Mouse (Mus musculus) adrenal gland, adult 8-10 months (tissue): Measurements from ENCODE around the gene Cwf19l2. TPM values are rescaled to one million over a fixed set of nuclear protein-coding genes. Genes with fewer than 3 reads are reported as not detected.
A peak's percentile ranks its signal among the peaks of the same experiment; 100 is the strongest.
"Not testable (repeated sequence)": the region's sequence is repeated elsewhere in the genome, so short reads cannot be mapped to it uniquely, and the experiment has no call there.

ENCODE experiments used
- DNase-seq: peaks from one replicate; pipeline ENCODE4 v3.0.0; 2022
- total RNA-seq, 4 experiments: library from RNA; stranded (reverse); gene quantifications; 2 replicates each; pipeline ENCODE4 v1.2.4; 2022

The Cwf19l2 gene
- 10 to 100 TPM; 27.7 to 51.5 (median 37.5) TPM for total RNA-seq

DNA sequence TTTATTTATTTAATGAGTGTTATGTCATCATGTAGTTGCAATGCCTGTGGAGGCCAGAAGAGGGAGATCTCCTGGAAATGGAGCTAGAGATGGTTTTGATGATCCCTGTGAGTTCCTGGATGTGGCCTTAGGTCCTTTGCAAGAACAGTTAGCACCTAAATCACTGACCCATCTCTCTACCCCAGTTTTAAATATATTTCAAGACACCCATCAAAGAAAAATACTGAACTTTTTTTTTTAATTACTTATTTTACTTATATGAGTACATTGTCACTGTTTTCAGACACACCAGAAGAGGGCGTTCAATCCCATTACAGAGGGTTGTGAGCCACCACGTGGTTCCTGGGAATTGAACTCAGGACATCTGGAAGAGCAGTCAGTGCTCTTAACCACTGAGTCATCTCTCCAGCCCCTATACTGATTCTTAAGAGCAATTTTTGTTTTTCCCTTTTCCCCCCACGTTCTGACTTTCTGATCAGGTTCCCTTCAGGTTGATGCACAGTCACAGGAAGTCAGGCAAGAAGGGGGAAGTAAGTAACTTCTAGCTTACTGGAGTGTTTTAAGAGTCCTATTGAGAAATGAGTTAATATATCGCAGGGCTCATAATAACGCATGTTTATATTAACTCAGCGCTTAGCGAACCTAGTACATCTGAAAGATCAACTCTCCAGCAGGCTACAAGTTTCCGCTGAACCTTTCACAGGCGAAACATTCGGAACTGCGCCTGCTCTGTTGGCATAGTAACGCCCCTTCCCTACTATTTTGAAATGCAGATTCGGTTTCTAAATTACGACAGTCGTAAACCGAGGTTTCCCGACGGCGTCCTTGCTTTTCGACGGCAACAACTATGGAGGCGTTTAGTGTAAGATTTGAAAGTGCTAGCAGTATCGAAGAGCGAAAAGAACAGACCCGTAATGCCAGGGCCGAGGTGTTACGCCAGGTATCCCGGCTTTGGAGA, at the start of gene Cwf19l2:
Cwf19l2 (plus strand) TSS at position 342 of the 958 bp plus-strand sequence.
- peak; percentile 80 for DNase-seq

DNA sequence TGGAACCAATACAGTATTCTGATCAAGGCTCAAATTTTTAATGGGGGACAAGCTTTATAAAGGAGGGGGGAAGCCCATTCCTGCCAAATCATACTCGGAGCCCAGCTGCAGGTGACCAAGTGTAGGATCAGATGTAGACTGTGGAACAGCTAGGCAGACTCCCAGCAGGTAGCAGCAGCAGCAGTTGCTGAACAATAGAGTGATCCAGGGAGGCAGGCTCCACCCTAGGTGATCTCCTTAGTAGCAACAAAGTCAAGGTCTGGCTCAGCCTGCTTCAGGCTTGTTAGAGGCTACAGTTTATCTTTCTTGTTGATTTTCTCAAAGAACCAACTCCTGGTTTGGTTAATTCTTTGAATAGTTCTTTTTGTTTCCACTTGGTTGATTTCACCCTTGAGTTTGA, 27.1 kb upstream of the Cwf19l2 start:
- DNase-seq, result not testable (repeated sequence)

DNA sequence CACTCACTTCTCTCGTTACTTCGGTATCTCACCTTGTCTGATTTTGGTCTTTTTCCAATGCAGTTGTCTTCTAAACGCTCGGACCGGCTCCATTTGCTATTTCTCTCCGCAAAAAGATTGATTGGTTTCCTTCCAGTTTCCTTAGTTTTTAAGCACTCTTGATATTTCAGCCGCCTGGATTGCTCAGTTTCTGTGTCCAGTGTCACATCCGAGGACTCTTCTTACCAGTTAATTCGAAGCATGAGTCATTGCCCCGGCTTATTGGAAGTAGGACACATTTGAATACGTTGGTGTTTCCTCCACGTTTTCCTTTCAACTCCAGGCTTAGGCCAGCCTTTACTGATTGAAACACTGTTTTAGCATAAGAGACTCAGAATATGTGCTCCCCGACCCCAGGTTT, 980 bp downstream of the Cwf19l2 start:
- DNase-seq, result peak; percentile 24

DNA sequence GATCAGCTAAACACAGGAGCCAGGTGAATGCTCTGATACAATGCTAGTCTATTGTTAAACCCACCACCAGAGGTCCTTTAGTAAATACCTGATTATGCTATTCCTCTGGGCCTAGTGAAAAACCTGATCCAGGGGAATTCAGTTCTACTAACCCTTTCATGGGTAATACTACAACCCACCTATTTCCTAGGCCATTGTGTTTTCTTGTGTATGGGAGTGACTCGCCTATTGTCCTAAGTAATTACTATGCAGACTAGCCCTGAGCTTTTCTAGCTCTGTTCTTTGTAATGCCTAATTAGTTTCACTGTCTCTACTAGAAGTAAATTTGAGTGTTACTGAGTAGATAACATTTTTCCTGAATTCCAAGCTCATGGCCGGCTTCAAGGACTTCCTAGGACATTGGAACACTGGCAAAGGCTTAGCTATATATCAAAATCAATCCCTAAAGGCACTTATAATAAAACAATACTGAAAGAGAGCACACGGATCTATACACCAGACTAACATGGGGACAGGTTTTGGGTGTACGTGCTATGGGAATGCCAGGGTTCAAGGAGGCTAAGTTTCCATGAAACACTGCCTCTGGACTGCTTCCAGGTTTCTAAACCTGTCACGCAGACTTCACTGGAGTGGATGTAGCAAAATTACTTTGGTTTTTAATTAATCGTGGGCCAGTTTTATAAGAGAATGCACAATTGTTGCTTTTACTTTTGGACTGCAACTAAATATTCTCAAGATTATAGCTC, 36.3 kb downstream of the Cwf19l2 start:
- DNase-seq, result not testable (repeated sequence)

DNA sequence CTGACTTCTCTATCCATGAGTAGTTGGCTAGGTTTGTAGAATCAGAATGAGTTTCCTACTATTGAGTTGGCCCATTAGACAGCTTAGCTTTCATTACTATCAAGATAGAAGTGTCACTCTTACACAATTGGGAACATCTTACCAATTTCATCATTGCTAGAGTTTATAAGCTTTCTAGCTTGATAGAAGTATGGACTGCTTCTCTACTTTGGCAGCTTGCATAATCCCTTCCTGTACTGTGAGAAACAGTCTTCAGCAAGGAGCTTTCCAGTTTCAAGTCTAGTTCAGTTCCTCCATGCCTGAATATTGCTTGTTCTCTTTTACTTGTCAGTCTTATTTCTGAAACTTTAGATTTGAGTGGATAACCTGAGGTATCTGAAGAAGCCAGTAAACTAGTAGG, 68.5 kb downstream of the Cwf19l2 start:
- no peak for DNase-seq

DNA sequence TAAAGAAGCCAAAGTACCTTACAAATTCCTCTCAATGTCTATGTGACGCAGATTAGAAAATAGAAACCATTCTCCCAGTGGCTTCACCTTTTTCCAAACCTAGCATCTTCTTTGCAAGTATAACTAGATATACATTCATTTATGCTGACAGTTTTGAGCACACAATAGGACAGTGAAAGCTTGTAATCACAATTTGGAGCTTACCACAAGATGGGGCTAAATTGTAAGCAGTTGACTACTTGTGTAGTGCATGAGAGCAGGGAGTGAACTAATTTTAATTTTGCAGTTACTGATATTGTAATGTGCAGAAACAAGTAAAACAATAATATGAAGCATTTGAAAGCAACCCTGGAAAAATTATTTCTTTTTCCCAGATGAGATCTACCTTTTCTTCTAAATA, 115.3 kb downstream of the Cwf19l2 start:
- no peak for DNase-seq

DNA sequence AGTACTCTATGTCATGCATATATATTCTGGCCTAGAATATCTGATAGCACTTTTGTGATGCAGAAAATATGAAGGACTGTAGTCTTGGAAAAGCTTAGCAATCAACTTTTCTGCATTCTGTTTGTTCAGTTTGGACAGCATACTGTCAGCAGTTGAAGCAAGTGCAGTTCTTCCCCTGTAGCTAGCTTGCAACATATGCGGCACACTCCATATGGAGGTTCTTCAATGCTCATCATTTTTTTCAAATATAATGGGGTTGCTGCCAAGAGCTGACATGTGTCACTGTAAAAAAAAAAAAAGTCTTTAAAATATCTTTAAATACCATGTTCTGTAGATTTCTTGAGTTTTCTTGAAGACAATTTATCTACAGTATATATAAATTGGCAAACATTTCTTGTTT, 115.8 kb downstream of the Cwf19l2 start:
- no peak for DNase-seq

DNA sequence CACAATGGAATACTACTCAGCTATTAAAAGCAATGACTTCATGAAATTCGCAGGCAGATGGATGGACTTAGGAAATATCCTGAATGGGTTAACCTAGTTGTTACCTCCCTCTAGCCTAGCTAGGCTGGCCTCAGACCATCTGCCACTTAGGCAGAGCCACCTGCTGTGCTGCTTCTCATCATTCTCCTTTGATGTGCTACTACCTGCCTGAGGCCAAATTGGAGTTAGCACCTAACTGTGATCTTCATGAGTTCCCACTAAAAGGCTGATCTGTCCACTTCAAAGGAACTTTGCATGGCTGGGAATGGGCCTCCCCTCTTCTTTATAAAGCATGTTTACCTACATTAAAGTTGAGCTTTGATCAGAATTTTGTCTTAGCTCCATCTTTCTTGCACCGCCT, 117.6 kb downstream of the Cwf19l2 start:
- DNase-seq, result no peak

Other genes with a start within 250 kb of the Cwf19l2 start
- gene Alkbh8, start 68.5 kb upstream of the Cwf19l2 start, total RNA-seq, result 10 to 100 TPM; 23.2 to 27.7 (median 24.4) TPM
- 10 to 100 TPM in 3 of 4 experiments, 1 to 10 TPM in 1; 9.9 to 16.3 (median 13.0) TPM for gene Gucy1a2, start 129.2 kb downstream of the Cwf19l2 start, total RNA-seq